23 mouse cellular contexts compared by ENCODE assay signal in the genomic region with DNA sequence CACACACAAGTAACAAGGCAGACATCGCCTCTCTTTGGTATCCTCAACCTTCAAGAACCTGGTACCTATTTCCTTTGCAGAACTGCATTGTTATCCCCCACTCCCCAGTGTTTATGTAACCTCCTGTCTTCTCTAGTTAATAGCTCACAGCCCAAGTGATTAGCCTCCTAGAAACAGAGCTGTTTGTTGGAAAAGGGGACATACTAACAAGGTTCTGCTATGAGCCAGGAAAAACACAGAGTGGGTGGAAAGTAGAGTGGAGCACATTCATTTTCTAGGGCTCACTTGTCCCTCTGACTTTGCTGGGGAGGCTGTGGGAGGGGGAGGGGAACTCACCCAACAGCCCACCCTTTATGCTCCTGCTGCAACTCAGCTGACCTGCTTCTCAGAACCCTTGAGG.
DNase-seq lines count a peak whose midpoint lies in the region; ATAC-seq and TF ChIP-seq lines count a peak whose summit lies in the region.
"Had no signal": no experiment of that assay in that cellular context is flagged by ENCODE, and none has a peak within 500 bp of the region (broad histone marks: within the 10 kb centered on the region; RNA-seq: fewer than 3 reads in every experiment).

No protein-coding gene starts in this region.

- 27% methylated on average over 1 of the region's 1 CpGs for WGBS in kidney, postnatal 0 days
- WGBS in thymus, adult 2 months: 56% methylated on average over 1 of the region's 1 CpGs

- ATAC-seq in kidney, postnatal 0 days (replicated peaks; ENCODE audit: low FRiP score, low read depth): 0 out of 2 replicates have a peak, but pooled peaks have one; percentile 23
- ATAC-seq: hindbrain, embryonic 16.5 days; intestine, embryonic 16.5 days; liver, embryonic 12.5 days; midbrain, embryonic 16.5 days had no signal

- no peaks in the 10 kb centered on the region; the same call in 1 of the 2 replicates for H3K4me1 ChIP-seq in kidney, postnatal 0 days (replicated peaks; ENCODE audit: insufficient read depth, low read length)
- no peaks in the 10 kb centered on the region for H3K4me1 ChIP-seq in thymus, adult 2 months (replicated peaks; ENCODE audit: control insufficient read depth, insufficient read depth, low read length)
- H3K4me1 ChIP-seq: limb, embryonic 12.5 days; liver, embryonic 12.5 days had no signal

- TF ChIP-seq CTCF in kidney, postnatal 0 days (IDR thresholded peaks at IDR 0.05; ENCODE audit: low read depth): no peak
- TF ChIP-seq CTCF in thymus, adult 2 months (IDR thresholded peaks at IDR 0.05; ENCODE audit: borderline replicate concordance, control insufficient read depth, extremely low read depth, insufficient read depth, low read length, poor library complexity): no peak

- no peaks in the 10 kb centered on the region for H3K9me3 ChIP-seq in kidney, postnatal 0 days (replicated peaks; ENCODE audit: low read length)
- H3K9me3 ChIP-seq: forebrain, embryonic 10.5 days; limb, embryonic 12.5 days; liver, embryonic 12.5 days; neural tube, embryonic 15.5 days had no signal

- H3K4me3 ChIP-seq in kidney, postnatal 0 days (replicated peaks; ENCODE audit: low read depth, low read length): no peak overlapping the region
- H3K4me3 ChIP-seq in thymus, adult 2 months (ENCODE audit: control insufficient read depth, insufficient read depth, low read length): no peak overlapping the region
- H3K4me3 ChIP-seq: forebrain, embryonic 10.5 days; limb, embryonic 12.5 days; liver, embryonic 12.5 days; neural tube, embryonic 15.5 days had no signal

- TF ChIP-seq POLR2A in thymus, adult 2 months (IDR thresholded peaks at IDR 0.05; ENCODE audit: control insufficient read depth, extremely low read depth, insufficient read depth, low read length, poor library complexity): no peak

- no peaks in the 10 kb centered on the region for H3K27me3 ChIP-seq in kidney, postnatal 0 days (ENCODE audit: insufficient read depth, low read length)
- no peaks in the 10 kb centered on the region for H3K27me3 ChIP-seq in thymus, adult 2 months (ENCODE audit: control insufficient read depth, insufficient read depth, low read length)
- H3K27me3 ChIP-seq: limb, embryonic 12.5 days; liver, embryonic 12.5 days; neural tube, embryonic 15.5 days had no signal

- H3K36me3 ChIP-seq in kidney, postnatal 0 days (ENCODE audit: insufficient read depth, low read length): no peaks in the 10 kb centered on the region
- no peaks in the 10 kb centered on the region for H3K36me3 ChIP-seq in thymus, adult 2 months (ENCODE audit: control insufficient read depth, insufficient read depth, low read length)
- H3K36me3 ChIP-seq: forebrain, embryonic 10.5 days; limb, embryonic 12.5 days; liver, embryonic 12.5 days; neural tube, embryonic 15.5 days had no signal

- DNase-seq in retina, postnatal 1 day: peak; percentile 16
- no peak for DNase-seq in retina, embryonic 14.5 days (ENCODE audit: low spot score)
- DNase-seq in kidney, adult 18-20 months: peak; percentile 16
- peak; percentile 33 for DNase-seq in kidney, postnatal 0 days (ENCODE audit: low spot score)
- DNase-seq in urinary bladder, postnatal 36 days (ENCODE audit: low spot score in 2 of 2): no peak
- no peak for DNase-seq in thymus, postnatal 0 days (ENCODE audit: low spot score)
- DNase-seq in thymus, adult 2 months: no peak
- DNase-seq: adrenal gland, adult 2 months; cerebellum, adult 9-11 months; embryo, embryonic 11 days; heart, adult 18-20 months; heart, postnatal 4 days; lung, adult 2 months; lung, postnatal 36 days; thymus, postnatal 25 days had no signal

- no peak overlapping the region for H3K4me2 ChIP-seq in kidney, postnatal 0 days (ENCODE audit: low read length)
- H3K4me2 ChIP-seq: limb, embryonic 12.5 days; liver, embryonic 12.5 days; neural tube, embryonic 15.5 days had no signal

- no peak overlapping the region for H3K27ac ChIP-seq in kidney, postnatal 0 days
- no peak overlapping the region for H3K27ac ChIP-seq in thymus, adult 2 months (ENCODE audit: control insufficient read depth, insufficient read depth, low read length)
- H3K27ac ChIP-seq: forebrain, embryonic 10.5 days; limb, embryonic 12.5 days; liver, embryonic 12.5 days; neural tube, embryonic 15.5 days; stomach, postnatal 0 days had no signal

- no peak overlapping the region for H3K9ac ChIP-seq in kidney, postnatal 0 days (ENCODE audit: low read depth, low read length)
- H3K9ac ChIP-seq: limb, embryonic 12.5 days; liver, embryonic 12.5 days; neural tube, embryonic 15.5 days had no signal

Comparison
In these comparisons a context has a peak if more than half of its experiments do, and no peak if none do; other contexts are left out.
1. DNase-seq: peak in retina, postnatal 1 day (single experiment), kidney, adult 18-20 months (single experiment) and kidney, postnatal 0 days (single experiment); none in retina, embryonic 14.5 days (single experiment), urinary bladder, postnatal 36 days (0 of 2), thymus, postnatal 0 days (single experiment) and thymus, adult 2 months (single experiment).